Mouse (Mus musculus) E14TG2a.4 (cell line): ENCODE measurements around the gene Zfp872.
A peak's percentile ranks its signal among the peaks of the same experiment; 100 is the strongest.
"Not testable (repeated sequence)": the region's sequence is repeated elsewhere in the genome, so short reads cannot be mapped to it uniquely, and the experiment has no call there.

ENCODE experiments used
- H3K27me3 ChIP-seq: 2 replicates; pipeline ENCODE4 v1.6.1; 2014; ENCODE audit warnings: low read length, control low read depth; ENCODE audit not compliant: insufficient read depth
- H3K36me3 ChIP-seq: 2 replicates; pipeline ENCODE4 v1.6.1; 2014; ENCODE audit warnings: low read length, control low read depth; ENCODE audit not compliant: insufficient read depth
- H3K4me1 ChIP-seq: replicated peaks from 2 replicates; pipeline ENCODE4 v1.6.1; 2014; ENCODE audit warnings: low read depth, low read length, control low read depth
- H3K4me3 ChIP-seq: replicated peaks from 2 replicates; pipeline ENCODE4 v1.5.1; 2014; ENCODE audit warnings: mild to moderate bottlenecking, low read length
- H3K9me3 ChIP-seq: 2 replicates; pipeline ENCODE4 v1.6.1; 2014; ENCODE audit warnings: low read length, control low read depth
- CTCF ChIP-seq: conservative IDR thresholded peaks from 2 replicates; pipeline ENCODE4 v1.5.1; 2014; ENCODE audit warnings: low read length
- NANOG ChIP-seq: IDR thresholded peaks from 2 replicates; pipeline ENCODE4 v1.6.1; 2014; ENCODE audit warnings: borderline replicate concordance, low read length, mixed read lengths
- POU5F1 ChIP-seq: IDR thresholded peaks from 2 replicates; pipeline ENCODE4 v1.6.1; 2014; ENCODE audit warnings: low read length, borderline replicate concordance

Zfp872 gene

GRCm38 (mm10) chr9:22188025-22188611, at the start of gene Zfp872:
Gene Zfp872, plus strand, starts transcription at chr9:22188090.
- no peaks in the 10 kb centered on the region for H3K4me1 ChIP-seq
- no peaks in the 10 kb centered on the region for H3K36me3 ChIP-seq
- H3K9me3 ChIP-seq: peaks cover 54% of the 10 kb centered on the region
- H3K27me3 ChIP-seq: peaks cover 3% of the 10 kb centered on the region; the same call in 1 of the 2 replicates
- TF ChIP-seq POU5F1 (no peak), NANOG (no peak), CTCF (no peak)
- peak within 1 kb of the TSS; percentile 68 for H3K4me3 ChIP-seq

DNA sequence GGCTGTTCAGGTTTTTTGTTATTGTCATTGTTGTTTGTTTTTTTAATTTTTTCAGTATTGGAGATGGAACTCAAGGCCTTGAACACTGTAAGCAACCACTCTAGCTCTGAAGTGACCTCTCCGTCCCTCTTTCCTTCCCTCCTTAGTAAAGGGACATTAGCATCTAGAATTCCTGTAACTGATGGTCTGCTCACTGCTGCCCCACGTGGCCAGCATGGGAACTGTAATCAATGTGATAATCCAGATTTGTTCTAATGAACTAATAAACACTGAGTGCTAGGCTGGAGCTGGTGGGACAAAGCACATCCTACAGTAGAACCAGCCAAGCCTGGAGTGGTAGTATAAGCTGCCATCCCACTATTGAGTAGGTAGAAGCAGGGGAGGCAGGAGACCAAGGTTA, 49.4 kb upstream of the Zfp872 start:
- Histone ChIP-seq H3K9me3 (peaks cover 20% of the 10 kb centered on the region), H3K4me3 (no peak overlapping the region), H3K4me1 (peaks cover 39% of the 10 kb centered on the region), H3K27me3 (peaks cover 25% of the 10 kb centered on the region), H3K36me3 (no peaks in the 10 kb centered on the region)
- TF ChIP-seq CTCF (peak; percentile 88), NANOG (no peak)

DNA sequence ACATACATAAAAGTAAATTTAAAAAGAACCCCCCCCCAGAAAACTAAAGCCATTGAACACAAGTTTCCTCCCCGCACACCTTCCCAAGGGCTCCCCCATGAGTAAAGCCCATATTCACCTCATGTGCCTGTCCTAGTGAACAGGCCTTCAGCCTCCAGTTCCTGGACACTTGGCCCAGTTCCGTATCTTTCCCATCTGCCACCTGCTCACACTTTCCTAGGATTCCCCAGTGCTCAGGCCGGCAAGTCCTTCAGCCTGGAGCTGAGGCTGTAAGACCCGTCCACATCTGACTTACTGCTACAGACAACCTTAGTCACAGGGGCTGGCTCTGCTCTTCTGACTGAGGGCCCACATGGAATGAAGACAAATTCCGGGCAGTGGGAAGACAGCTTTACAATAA, 48.1 kb upstream of the Zfp872 start:
- Histone ChIP-seq H3K27me3 (peaks cover 24% of the 10 kb centered on the region), H3K9me3 (peaks cover 20% of the 10 kb centered on the region), H3K4me3 (no peak overlapping the region), H3K36me3 (no peaks in the 10 kb centered on the region), H3K4me1 (peaks cover 35% of the 10 kb centered on the region)
- TF ChIP-seq CTCF (no peak), POU5F1 (no peak), NANOG (no peak)

DNA sequence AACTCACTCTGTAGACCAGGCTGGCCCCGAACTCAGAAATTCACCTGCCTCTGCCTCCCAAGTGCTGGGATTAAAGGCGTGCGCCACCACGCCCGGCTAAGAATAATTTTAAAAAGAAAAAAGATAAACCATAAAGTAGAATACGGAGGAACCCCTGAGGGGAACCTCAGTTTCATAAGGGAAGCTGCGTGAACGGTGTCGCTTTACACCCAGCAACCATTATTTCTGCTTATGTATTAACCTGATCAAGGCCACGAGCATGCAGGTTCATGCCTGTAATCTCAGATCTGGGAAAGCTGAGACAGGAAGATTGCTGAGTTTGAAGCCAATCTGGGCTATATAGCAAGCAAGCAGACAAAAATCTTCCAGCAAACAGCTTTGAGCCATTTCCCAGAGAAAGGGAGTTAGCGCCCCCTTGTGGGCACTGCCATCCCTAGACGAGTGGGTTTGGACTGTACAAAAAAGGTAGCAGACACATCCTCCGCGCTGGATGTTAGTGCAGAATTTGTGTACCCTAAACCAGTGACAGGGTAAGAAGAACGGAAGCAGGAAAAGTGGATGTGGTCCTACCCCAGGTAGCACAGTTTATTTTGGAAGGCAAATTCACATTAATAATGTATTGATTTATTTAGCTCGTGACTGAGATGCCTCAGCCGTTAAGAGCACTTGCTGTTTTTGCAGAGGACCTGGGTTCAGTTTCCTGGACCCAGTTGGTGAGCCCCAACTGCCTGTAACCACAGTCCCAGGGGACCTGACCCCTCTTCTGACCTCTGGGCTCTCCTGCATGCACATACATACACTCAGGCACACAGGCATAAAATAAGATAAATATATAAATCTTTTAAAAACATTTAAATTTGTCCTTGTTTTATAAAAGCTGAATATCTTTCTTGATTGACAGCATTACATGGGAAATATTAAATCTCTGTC, 44.5 kb upstream of the Zfp872 start:
- H3K27me3 ChIP-seq: peaks cover 6% of the 10 kb centered on the region; the same call in 1 of the 2 replicates
- H3K4me3 ChIP-seq: no peak overlapping the region
- H3K4me1 ChIP-seq: peaks cover 3% of the 10 kb centered on the region; the same call in 1 of the 2 replicates
- TF ChIP-seq POU5F1: no peak
- peak; percentile 93 for TF ChIP-seq CTCF
- no peak for TF ChIP-seq NANOG
- H3K36me3 ChIP-seq: no peaks in the 10 kb centered on the region
- peaks cover 19% of the 10 kb centered on the region for H3K9me3 ChIP-seq

DNA sequence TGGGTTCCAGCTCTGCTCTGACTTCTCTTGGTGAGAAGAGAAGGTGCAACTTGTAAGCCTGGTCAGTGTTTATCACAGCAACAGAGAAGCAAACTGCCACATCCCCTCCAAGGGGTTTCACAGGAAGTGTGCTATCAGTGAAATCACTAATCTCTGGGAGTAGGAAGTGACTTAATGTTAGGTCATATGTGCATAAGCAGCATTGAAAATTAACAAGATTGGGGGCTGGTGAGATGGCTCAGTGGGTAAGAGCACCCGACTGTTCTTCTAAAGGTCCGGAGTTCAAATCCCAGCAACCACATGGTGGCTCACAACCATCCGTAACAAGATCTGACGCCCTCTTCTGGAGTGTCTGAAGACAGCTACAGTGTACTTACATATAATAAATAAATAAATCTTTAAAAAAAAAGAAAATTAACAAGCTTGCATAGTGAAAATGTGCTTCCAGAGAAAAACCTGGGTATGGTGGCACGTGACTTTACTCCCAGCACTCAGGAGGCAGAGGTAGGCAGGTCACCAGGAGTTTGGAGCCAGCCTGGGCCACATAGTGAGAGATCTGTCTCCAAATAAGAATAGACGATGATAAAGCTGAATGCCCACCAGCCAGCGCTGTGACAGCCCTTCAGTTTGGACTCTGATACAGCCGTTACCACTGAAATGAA, 43.5 kb upstream of the Zfp872 start:
- H3K4me1 ChIP-seq: peaks cover 10% of the 10 kb centered on the region
- H3K9me3 ChIP-seq: peaks cover 9% of the 10 kb centered on the region
- no peak for TF ChIP-seq POU5F1
- no peak for TF ChIP-seq CTCF
- no peak for TF ChIP-seq NANOG

GRCm38 (mm10) chr9:22149426-22150248, 38.3 kb upstream of the Zfp872 start:
- peaks cover 20% of the 10 kb centered on the region for H3K4me1 ChIP-seq

More for the DNA sequence above, 43.5 kb upstream of the Zfp872 start:
- Histone ChIP-seq H3K36me3 (no peaks in the 10 kb centered on the region), H3K27me3 (peaks cover 6% of the 10 kb centered on the region; the same call in 1 of the 2 replicates), H3K4me3 (no peak overlapping the region)

GRCm38 (mm10) chr9:22150249-22150693, 37.6 kb upstream of the Zfp872 start:
- H3K4me1 ChIP-seq: peaks cover 23% of the 10 kb centered on the region
- not testable (repeated sequence) for H3K9me3 ChIP-seq, H3K27me3 ChIP-seq, H3K36me3 ChIP-seq
- H3K4me3 ChIP-seq: peak overlapping the region; percentile 55

More at GRCm38 (mm10) chr9:22149426-22150248, 38.3 kb upstream of the Zfp872 start:
- peak overlapping the region; percentile 55 for H3K4me3 ChIP-seq
- H3K9me3 ChIP-seq: no peaks in the 10 kb centered on the region
- H3K27me3 ChIP-seq: peaks cover 9% of the 10 kb centered on the region; the same call in 1 of the 2 replicates
- TF ChIP-seq NANOG (no peak), POU5F1 (no peak), CTCF (no peak)
- no peaks in the 10 kb centered on the region for H3K36me3 ChIP-seq
